Mouse (Mus musculus): Measurements from ENCODE around the gene Ccdc88b. TPM values are rescaled to one million over a fixed set of nuclear protein-coding genes. Genes with fewer than 3 reads are reported as not detected.

Gene Ccdc88b
- polyA plus RNA-seq, 1 experiment = not detected

- TF ChIP-seq CTCF (IDR thresholded peaks at IDR 0.05; ENCODE audit: insufficient read depth, low read depth, low read length) (no peak), POLR2A (IDR thresholded peaks at IDR 0.05; ENCODE audit: insufficient read depth, low read depth, low read length) (no peak)
- WGBS = 85% methylated on average over 6 of the region's 6 CpGs
- H3K27ac ChIP-seq (ENCODE audit: insufficient read depth, low read depth, low read length) = no peak overlapping the region
- H3K4me3 ChIP-seq (ENCODE audit: insufficient read depth, low read depth, low read length) = no peak overlapping the region
- peaks cover 4% of the 10 kb centered on the region for H3K4me1 ChIP-seq (ENCODE audit: control insufficient read depth, insufficient read depth, low read length)
Measured at GRCm38 (mm10) chr19:6860706-6861105, 2.7 kb upstream of the Ccdc88b start.

GRCm38 (mm10) chr19:6859971-6860370 lies 2.0 kb upstream of the Ccdc88b start:
- Histone ChIP-seq H3K27ac (ENCODE audit: insufficient read depth, low read depth, low read length) (no peak overlapping the region), H3K4me1 (ENCODE audit: control insufficient read depth, insufficient read depth, low read length) (peaks cover 11% of the 10 kb centered on the region), H3K4me3 (ENCODE audit: insufficient read depth, low read depth, low read length) (no peak overlapping the region)
- 92% methylated on average over 3 of the region's 3 CpGs for WGBS
- TF ChIP-seq POLR2A (IDR thresholded peaks at IDR 0.05; ENCODE audit: insufficient read depth, low read depth, low read length) = no peak

- Histone ChIP-seq H3K4me1 (ENCODE audit: control insufficient read depth, insufficient read depth, low read length) (peaks cover 15% of the 10 kb centered on the region), H3K4me3 (ENCODE audit: insufficient read depth, low read depth, low read length) (no peak overlapping the region), H3K27ac (ENCODE audit: insufficient read depth, low read depth, low read length) (no peak overlapping the region)
- 76% methylated on average over 2 of the region's 2 CpGs for WGBS
- TF ChIP-seq POLR2A (IDR thresholded peaks at IDR 0.05; ENCODE audit: insufficient read depth, low read depth, low read length) = no peak
- TF ChIP-seq CTCF (IDR thresholded peaks at IDR 0.05; ENCODE audit: insufficient read depth, low read depth, low read length) = no peak
Measured at GRCm38 (mm10) chr19:6859032-6859651, 1.1 kb upstream of the Ccdc88b start.

GRCm38 (mm10) chr19:6857391-6858005 lies 513 bp downstream of the Ccdc88b start:
- peaks cover 15% of the 10 kb centered on the region for H3K4me1 ChIP-seq (ENCODE audit: control insufficient read depth, insufficient read depth, low read length)
- no peak for TF ChIP-seq CTCF (IDR thresholded peaks at IDR 0.05; ENCODE audit: insufficient read depth, low read depth, low read length)
- no peak for TF ChIP-seq POLR2A (IDR thresholded peaks at IDR 0.05; ENCODE audit: insufficient read depth, low read depth, low read length)
- H3K27ac ChIP-seq (ENCODE audit: insufficient read depth, low read depth, low read length) = no peak overlapping the region
- WGBS = 87% methylated on average over 9 of the region's 9 CpGs
- no peak overlapping the region for H3K4me3 ChIP-seq (ENCODE audit: insufficient read depth, low read depth, low read length)

DNA sequence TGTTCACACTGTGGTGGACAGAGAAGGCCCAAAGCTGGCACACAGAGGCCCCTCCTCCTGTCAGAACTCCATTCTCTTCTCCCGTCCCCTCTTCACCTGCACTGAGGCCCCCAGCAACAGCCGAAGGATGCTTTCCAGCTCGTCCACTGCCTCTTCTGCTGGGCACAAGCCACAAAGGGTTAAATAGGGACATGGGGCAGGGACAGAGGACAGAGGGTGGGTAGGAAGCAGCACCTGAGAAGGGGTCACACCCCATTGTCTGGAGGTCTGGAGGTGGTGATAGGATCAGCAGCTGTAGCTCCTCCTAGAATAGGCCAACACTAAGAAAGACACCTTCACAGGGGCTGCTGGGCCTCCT lies 1.0 kb downstream of the Ccdc88b start:
- peaks cover 15% of the 10 kb centered on the region for H3K4me1 ChIP-seq (ENCODE audit: control insufficient read depth, insufficient read depth, low read length)
- H3K4me3 ChIP-seq (ENCODE audit: insufficient read depth, low read depth, low read length) = no peak overlapping the region
- H3K27ac ChIP-seq (ENCODE audit: insufficient read depth, low read depth, low read length) = no peak overlapping the region
- 63% methylated on average over 3 of the region's 3 CpGs for WGBS
- TF ChIP-seq CTCF (IDR thresholded peaks at IDR 0.05; ENCODE audit: insufficient read depth, low read depth, low read length) (no peak), POLR2A (IDR thresholded peaks at IDR 0.05; ENCODE audit: insufficient read depth, low read depth, low read length) (no peak)

DNA sequence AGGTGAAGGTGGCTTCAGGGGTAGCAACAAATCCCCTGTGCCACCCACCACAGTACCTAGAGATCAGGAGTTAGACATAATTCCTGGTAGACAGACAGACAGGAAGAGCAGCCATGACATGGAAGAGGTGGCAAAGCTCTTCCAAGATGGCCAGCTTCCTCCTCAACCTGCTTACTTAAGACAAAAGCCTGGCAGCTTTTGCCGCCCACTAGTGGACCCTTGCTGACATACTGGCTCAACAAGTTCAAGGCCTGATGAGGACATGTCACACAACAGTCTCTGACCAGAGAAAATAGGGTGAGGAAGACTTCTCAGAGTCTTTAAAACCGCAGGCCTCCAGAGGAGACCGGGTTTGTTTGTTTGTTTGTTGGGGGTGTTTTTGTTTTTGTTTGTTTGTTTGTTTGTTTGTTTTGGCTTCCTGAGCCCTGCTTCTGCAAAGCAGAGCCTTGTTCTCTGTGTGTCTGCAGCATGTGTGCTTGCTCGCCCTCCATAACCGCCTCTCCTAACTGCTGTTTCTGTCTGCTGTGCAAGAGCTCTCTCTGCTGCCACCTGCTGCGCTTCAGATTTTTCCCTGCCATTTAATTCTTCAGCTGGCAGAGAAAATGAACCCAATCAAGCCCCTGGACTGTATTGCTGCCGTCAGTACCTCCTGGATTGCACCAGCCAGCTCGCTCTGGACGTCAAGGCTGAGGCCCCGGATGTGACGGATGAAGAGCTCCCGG lies 1.6 kb downstream of the Ccdc88b start:
- Histone ChIP-seq H3K4me3 (ENCODE audit: insufficient read depth, low read depth, low read length) (no peak overlapping the region), H3K4me1 (ENCODE audit: control insufficient read depth, insufficient read depth, low read length) (peaks cover 15% of the 10 kb centered on the region), H3K27ac (ENCODE audit: insufficient read depth, low read depth, low read length) (no peak overlapping the region)
- TF ChIP-seq POLR2A (IDR thresholded peaks at IDR 0.05; ENCODE audit: insufficient read depth, low read depth, low read length) = no peak
- no peak for TF ChIP-seq CTCF (IDR thresholded peaks at IDR 0.05; ENCODE audit: insufficient read depth, low read depth, low read length)
- 40% methylated on average over 12 of the region's 12 CpGs for WGBS

- Histone ChIP-seq H3K27ac (ENCODE audit: insufficient read depth, low read depth, low read length) (no peak overlapping the region), H3K4me3 (ENCODE audit: insufficient read depth, low read depth, low read length) (no peak overlapping the region), H3K4me1 (ENCODE audit: control insufficient read depth, insufficient read depth, low read length) (peaks cover 15% of the 10 kb centered on the region)
- TF ChIP-seq CTCF (IDR thresholded peaks at IDR 0.05; ENCODE audit: insufficient read depth, low read depth, low read length) = no peak
- no peak for TF ChIP-seq POLR2A (IDR thresholded peaks at IDR 0.05; ENCODE audit: insufficient read depth, low read depth, low read length)
- 30% methylated on average over 38 of the region's 38 CpGs for WGBS
Measured at GRCm38 (mm10) chr19:6855225-6856031, 2.6 kb downstream of the Ccdc88b start.

GRCm38 (mm10) chr19:6854658-6855057 lies 3.4 kb downstream of the Ccdc88b start:
- Histone ChIP-seq H3K4me1 (ENCODE audit: control insufficient read depth, insufficient read depth, low read length) (peaks cover 15% of the 10 kb centered on the region), H3K4me3 (ENCODE audit: insufficient read depth, low read depth, low read length) (no peak overlapping the region), H3K27ac (ENCODE audit: insufficient read depth, low read depth, low read length) (no peak overlapping the region)
- TF ChIP-seq POLR2A (IDR thresholded peaks at IDR 0.05; ENCODE audit: insufficient read depth, low read depth, low read length) (no peak), CTCF (IDR thresholded peaks at IDR 0.05; ENCODE audit: insufficient read depth, low read depth, low read length) (no peak)
- WGBS = 94% methylated on average over 12 of the region's 12 CpGs

All from olfactory bulb, adult 2 months (tissue).